Mouse (Mus musculus): ENCODE measurements around the gene Jsrp1.

DNA sequence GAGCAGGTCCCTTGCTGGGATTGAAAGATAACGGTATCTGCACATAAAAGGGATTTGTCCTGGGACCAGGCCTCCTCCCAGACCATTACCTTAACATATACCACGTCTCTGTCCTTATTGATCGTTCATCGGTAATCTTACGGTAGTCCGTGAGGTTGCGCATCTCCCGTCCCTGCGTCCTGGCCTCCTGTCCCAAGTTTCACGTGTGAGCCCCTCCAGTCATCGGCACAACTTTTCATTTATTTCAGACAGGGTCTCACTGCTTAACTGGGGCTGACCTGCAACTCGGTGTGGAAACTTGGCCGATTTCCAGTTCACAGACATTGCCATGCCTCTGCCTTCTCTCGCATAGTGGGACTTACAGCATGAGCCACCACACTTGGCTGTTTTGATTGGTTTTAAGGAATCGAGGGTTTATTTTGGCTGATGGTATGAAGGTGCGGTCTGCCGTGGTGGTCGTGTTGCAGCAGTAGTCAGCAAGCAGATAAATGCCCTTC lies 14.2 kb downstream of the Jsrp1 start:
- TF ChIP-seq CTCF (conservative IDR thresholded peaks at IDR 0.05; ENCODE audit: insufficient read depth, insufficient read length, low read depth, low read length) (no peak), POLR2A (IDR thresholded peaks at IDR 0.05; ENCODE audit: low read depth, low read length) (no peak)

All from kidney, adult 2 months (tissue).